ENCODE assay signal across 15 mouse cellular contexts in genomic region chr6:28142332-28142731, GRCm38 (mm10). TPM values are rescaled to one million over a fixed set of nuclear protein-coding genes. Genes with fewer than 3 reads are reported as not detected.
DNase-seq lines count a peak whose midpoint lies in the region; ATAC-seq and TF ChIP-seq lines count a peak whose summit lies in the region.
"Had no signal": no experiment of that assay in that cellular context is flagged by ENCODE, and none has a peak within 500 bp of the region (broad histone marks: within the 10 kb centered on the region; RNA-seq: fewer than 3 reads in every experiment).

No protein-coding gene starts in this region.

- ATAC-seq in kidney, postnatal 0 days (replicated peaks; ENCODE audit: low FRiP score, low read depth), result no peak; the same call in 1 of the 2 replicates
- peak; percentile 74; the same call in 1 of the 2 replicates for ATAC-seq in forebrain, embryonic 12.5 days (ENCODE audit: low FRiP score)
- peak; percentile 92 for ATAC-seq in midbrain, embryonic 16.5 days
- ATAC-seq in heart, embryonic 11.5 days (replicated peaks; ENCODE audit: insufficient number of reproducible peaks, low FRiP score, low TSS enrichment), result no peak

- H3K27ac ChIP-seq in kidney, postnatal 0 days, result no peak overlapping the region
- H3K27ac ChIP-seq in forebrain, embryonic 12.5 days, result no peak overlapping the region
- H3K27ac ChIP-seq in midbrain, embryonic 16.5 days (ENCODE audit: low read length), result no peak overlapping the region
- H3K27ac ChIP-seq in heart, embryonic 11.5 days (ENCODE audit: low read depth, low read length), result no peak overlapping the region
- H3K27ac ChIP-seq: gastrocnemius, adult 2 months had no signal

- no peak for DNase-seq in kidney, postnatal 0 days (ENCODE audit: low spot score)
- DNase-seq in kidney, postnatal 10 days, result no peak
- DNase-seq in ZHBTc4 (ENCODE audit: low read depth, low spot score), result peak; percentile 23
- no peak for DNase-seq in ovary, postnatal 10 days (ENCODE audit: low spot score)
- DNase-seq: adrenal gland, postnatal 25 days; gastrocnemius, adult 2 months; kidney, postnatal 36 days; lung, postnatal 10 days; right cerebral cortex, postnatal 25 days; thymus, adult 2 months had no signal

- H3K4me2 ChIP-seq in kidney, postnatal 0 days (ENCODE audit: low read length), result no peak overlapping the region
- no peak overlapping the region for H3K4me2 ChIP-seq in forebrain, embryonic 12.5 days
- no peak overlapping the region for H3K4me2 ChIP-seq in midbrain, embryonic 16.5 days (ENCODE audit: low read length)
- no peak overlapping the region for H3K4me2 ChIP-seq in heart, embryonic 11.5 days

- no peaks in the 10 kb centered on the region for H3K4me1 ChIP-seq in kidney, postnatal 0 days (replicated peaks; ENCODE audit: insufficient read depth, low read length)
- 0 out of 2 replicates have a peak, but pooled peaks cover 4% of the 10 kb centered on the region for H3K4me1 ChIP-seq in forebrain, embryonic 12.5 days
- H3K4me1 ChIP-seq in midbrain, embryonic 16.5 days (ENCODE audit: control insufficient read depth, insufficient read depth, low read length), result no peaks in the 10 kb centered on the region
- H3K4me1 ChIP-seq in heart, embryonic 11.5 days (ENCODE audit: control insufficient read depth, insufficient read depth, low read length), result no peaks in the 10 kb centered on the region

- no peaks in the 10 kb centered on the region for H3K9me3 ChIP-seq in kidney, postnatal 0 days (replicated peaks; ENCODE audit: low read length)
- no peaks in the 10 kb centered on the region for H3K9me3 ChIP-seq in forebrain, embryonic 12.5 days
- no peaks in the 10 kb centered on the region for H3K9me3 ChIP-seq in midbrain, embryonic 16.5 days (replicated peaks; ENCODE audit: control insufficient read depth, low read length, poor library complexity, severe bottlenecking)
- no peaks in the 10 kb centered on the region for H3K9me3 ChIP-seq in heart, embryonic 11.5 days (replicated peaks; ENCODE audit: control insufficient read depth, low read length)

- no peak overlapping the region for H3K4me3 ChIP-seq in kidney, postnatal 0 days (replicated peaks; ENCODE audit: low read depth, low read length)
- H3K4me3 ChIP-seq in forebrain, embryonic 12.5 days (replicated peaks), result no peak overlapping the region
- H3K4me3 ChIP-seq in midbrain, embryonic 16.5 days (ENCODE audit: low read depth, low read length), result no peak overlapping the region
- no peak overlapping the region for H3K4me3 ChIP-seq in heart, embryonic 11.5 days (ENCODE audit: low read depth, low read length)
- H3K4me3 ChIP-seq: gastrocnemius, adult 2 months; myocyte had no signal

- peak; percentile 41 for TF ChIP-seq CTCF in kidney, postnatal 0 days (IDR thresholded peaks at IDR 0.05; ENCODE audit: low read depth)

- no peaks in the 10 kb centered on the region for H3K27me3 ChIP-seq in kidney, postnatal 0 days (ENCODE audit: insufficient read depth, low read length)
- H3K27me3 ChIP-seq in forebrain, embryonic 12.5 days, result peaks cover 8% of the 10 kb centered on the region; the same call in 1 of the 2 replicates
- H3K27me3 ChIP-seq in midbrain, embryonic 16.5 days (ENCODE audit: control insufficient read depth, insufficient read depth, low read depth, low read length), result no peaks in the 10 kb centered on the region
- H3K27me3 ChIP-seq in heart, embryonic 11.5 days (ENCODE audit: control insufficient read depth, insufficient read depth, low read length), result peaks cover under 1% of the 10 kb centered on the region; the same call in 1 of the 2 replicates

- 8% methylated on average over 2 of the region's 2 CpGs for WGBS in kidney, postnatal 0 days
- 10% methylated on average over 2 of the region's 2 CpGs for WGBS in forebrain, embryonic 12.5 days
- 13% methylated on average over 2 of the region's 2 CpGs for WGBS in midbrain, embryonic 16.5 days
- WGBS in heart, embryonic 11.5 days (ENCODE audit: insufficient replicate concordance), result 28% methylated on average over 2 of the region's 2 CpGs

- no peak overlapping the region for H3K9ac ChIP-seq in kidney, postnatal 0 days (ENCODE audit: low read depth, low read length)
- H3K9ac ChIP-seq in forebrain, embryonic 12.5 days, result no peak overlapping the region
- H3K9ac ChIP-seq in midbrain, embryonic 16.5 days (ENCODE audit: low read depth, low read length), result no peak overlapping the region
- H3K9ac ChIP-seq in heart, embryonic 11.5 days (ENCODE audit: low read depth, low read length), result no peak overlapping the region

- H3K36me3 ChIP-seq in kidney, postnatal 0 days (ENCODE audit: insufficient read depth, low read length), result no peaks in the 10 kb centered on the region
- no peaks in the 10 kb centered on the region for H3K36me3 ChIP-seq in forebrain, embryonic 12.5 days (replicated peaks)
- H3K36me3 ChIP-seq in midbrain, embryonic 16.5 days (ENCODE audit: control insufficient read depth, insufficient read depth, low read length), result no peaks in the 10 kb centered on the region
- H3K36me3 ChIP-seq in heart, embryonic 11.5 days (ENCODE audit: control insufficient read depth, insufficient read depth, low read length), result no peaks in the 10 kb centered on the region

RNA-seq across cellular contexts. Expression of gene Grm8, which starts 7.4 kb away (rescaled TPM):
- polyA plus RNA-seq in kidney, postnatal 0 days (2015; fragmentation: Nextera tagmentation; extraction: Ambion mirVana), result 0.15 and 0.21 TPM in 2 replicates
- polyA plus RNA-seq in forebrain, embryonic 12.5 days (2016; fragmentation: Nextera tagmentation; extraction: Ambion mirVana), result 1.7 and 3.0 TPM in 2 replicates
- polyA plus RNA-seq in midbrain, embryonic 16.5 days (2015; fragmentation: Nextera tagmentation; extraction: Ambion mirVana), result 19.2 and 19.5 TPM in 2 replicates
- polyA plus RNA-seq in heart, embryonic 11.5 days (2014; fragmentation: Nextera tagmentation; extraction: Ambion mirVana), result 0.07 TPM in 1 of 2 replicates, not detected in the other
- polyA plus RNA-seq: heart, postnatal 0 days; myocyte had no signal

Comparison
In these comparisons a context has a peak if more than half of its experiments do, and no peak if none do; other contexts are left out.
1. ATAC-seq: peak in forebrain, embryonic 12.5 days (single experiment) and midbrain, embryonic 16.5 days (single experiment); none in kidney, postnatal 0 days (single experiment) and heart, embryonic 11.5 days (single experiment).